Mouse (Mus musculus) retina, adult 2 months (tissue): ENCODE results near the gene Il22ra1.
"Not testable (repeated sequence)": the region's sequence is repeated elsewhere in the genome, so short reads cannot be mapped to it uniquely, and the experiment has no call there.

ENCODE experiments used
- DNase-seq: peaks from one replicate; pipeline ENCODE4 v3.0.0-alpha.2; 2012; ENCODE audit warnings: low read depth, low spot score

Gene Il22ra1

DNA sequence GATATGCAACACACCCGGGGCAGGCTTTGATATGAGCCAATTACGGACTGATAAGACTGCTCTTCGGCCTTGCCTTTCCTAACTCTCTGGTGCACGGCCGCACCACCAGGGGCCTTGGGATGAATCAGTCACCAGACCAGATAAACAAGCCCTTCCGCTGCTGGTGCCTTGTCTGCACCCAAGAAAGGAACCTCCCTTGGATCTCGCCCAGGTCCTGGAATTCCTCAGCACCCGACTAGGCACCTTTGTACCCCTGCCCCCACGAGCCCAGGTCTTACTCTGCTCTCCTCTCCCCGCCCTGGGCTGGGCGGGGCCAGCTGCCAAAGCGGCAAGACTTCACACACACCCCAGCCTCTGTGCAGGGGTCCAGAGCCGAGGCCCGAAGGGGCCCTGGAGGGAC, at the start of gene Il22ra1:
Il22ra1 (plus strand) TSS at position 356 of the 400 bp plus-strand sequence.
- no peak for DNase-seq

DNA sequence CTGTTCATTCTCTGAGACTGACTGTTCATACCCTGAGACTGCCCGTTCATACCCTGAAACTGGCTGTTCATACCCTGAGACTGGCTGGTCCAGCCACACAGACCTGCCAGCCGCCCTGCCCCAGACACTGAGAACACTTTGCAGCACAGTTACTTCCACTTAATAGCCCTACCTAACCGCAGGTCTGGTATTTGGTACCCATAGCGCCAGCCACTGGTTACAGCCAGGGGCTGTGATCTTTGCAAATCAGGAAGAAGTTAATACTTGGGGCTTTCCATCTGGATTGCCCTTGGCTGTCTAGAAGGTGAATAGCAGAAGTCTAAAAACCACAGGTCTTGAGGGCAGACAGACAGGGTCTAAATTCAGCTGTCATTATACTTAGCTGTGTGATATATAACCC, 48.7 kb upstream of the Il22ra1 start:
- DNase-seq = no peak

DNA sequence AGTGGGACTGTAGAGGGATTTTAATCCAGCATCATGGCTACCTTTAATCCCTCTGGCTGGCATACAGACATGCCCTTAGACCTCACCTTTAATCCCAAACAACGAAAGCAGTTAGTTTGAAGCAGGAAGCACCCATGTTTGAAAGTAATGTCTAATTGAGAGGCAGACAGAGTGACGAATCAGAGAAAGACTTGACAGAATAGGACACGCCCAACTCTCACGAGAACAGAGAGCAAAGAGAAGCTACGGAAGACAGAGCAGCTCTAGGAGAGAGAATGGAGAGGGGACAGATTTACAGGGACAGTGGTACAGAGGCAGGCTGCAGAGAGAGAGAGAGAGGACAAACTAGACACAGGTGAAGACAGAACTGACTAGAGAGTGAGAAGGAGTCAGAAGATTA, 46.2 kb upstream of the Il22ra1 start:
- DNase-seq = no peak

DNA sequence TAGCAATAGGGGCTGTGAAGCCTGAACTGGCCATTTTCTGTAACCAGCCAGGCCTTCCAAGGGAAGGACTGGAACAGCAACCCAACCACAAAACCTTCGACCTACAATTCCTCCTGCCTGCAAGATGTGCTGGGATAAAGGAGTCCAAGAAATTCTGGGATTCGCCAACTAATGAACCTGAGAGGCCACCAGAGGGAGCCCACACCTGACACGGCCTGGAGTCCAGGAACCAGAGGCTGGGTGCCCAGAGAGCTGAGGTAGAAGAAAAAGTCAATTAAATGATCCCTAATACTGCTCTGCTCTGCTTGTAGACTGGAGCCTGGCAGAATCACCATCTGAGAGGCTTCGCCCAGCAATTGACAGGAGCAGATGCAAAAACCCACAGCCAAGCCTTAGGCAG, 44.4 kb upstream of the Il22ra1 start:
- no peak for DNase-seq

GRCm38 (mm10) chr4:135684731-135685130, 43.2 kb upstream of the Il22ra1 start:
- DNase-seq = no peak

- no peak for DNase-seq
Observed at GRCm38 (mm10) chr4:135685906-135686567, 41.9 kb upstream of the Il22ra1 start, which contains the start of gene Ifnlr1. TSS of gene Ifnlr1 (plus strand) at chr4:135686287.

GRCm38 (mm10) chr4:135686568-135686953, 41.4 kb upstream of the Il22ra1 start:
- DNase-seq = no peak

DNA sequence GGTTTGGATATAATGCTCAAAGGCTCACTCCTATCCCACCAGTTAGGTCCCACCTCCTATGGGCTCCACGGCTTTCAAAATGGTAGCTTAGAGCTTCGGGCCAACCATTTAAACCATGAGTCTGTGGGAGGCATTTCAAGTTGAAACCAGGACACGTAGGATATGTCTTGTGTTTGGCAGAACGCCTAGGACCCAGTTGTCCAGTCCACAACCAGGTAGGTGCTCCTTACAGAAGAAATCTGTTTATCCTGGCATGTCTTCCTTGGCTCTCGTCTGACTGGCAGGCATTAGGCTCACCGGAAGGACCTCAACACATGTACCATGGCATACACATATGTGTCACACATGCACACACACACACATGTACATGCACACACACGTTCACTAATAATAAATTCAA, 38.2 kb upstream of the Il22ra1 start:
- no peak for DNase-seq

DNA sequence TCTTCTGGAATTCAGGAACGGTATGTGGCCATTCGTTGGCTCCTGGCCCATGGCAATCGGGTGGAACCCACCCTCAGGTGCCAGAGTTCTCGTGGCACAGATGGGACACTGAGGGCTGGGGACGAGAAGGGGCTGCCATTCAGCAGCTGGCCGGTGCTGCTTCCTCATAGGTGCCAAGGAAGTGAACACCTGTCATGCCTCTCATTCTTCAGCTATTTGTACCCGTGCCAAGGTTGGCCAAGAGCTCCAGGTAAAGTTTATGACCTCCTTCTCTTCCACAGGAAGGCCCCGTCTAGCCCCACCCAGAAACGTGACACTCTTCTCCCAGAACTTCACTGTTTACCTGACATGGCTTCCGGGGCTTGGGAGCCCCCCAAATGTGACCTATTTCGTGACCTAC, 37.7 kb upstream of the Il22ra1 start:
- no peak for DNase-seq

GRCm38 (mm10) chr4:135692916-135693315, 35.1 kb upstream of the Il22ra1 start:
- DNase-seq = no peak

DNA sequence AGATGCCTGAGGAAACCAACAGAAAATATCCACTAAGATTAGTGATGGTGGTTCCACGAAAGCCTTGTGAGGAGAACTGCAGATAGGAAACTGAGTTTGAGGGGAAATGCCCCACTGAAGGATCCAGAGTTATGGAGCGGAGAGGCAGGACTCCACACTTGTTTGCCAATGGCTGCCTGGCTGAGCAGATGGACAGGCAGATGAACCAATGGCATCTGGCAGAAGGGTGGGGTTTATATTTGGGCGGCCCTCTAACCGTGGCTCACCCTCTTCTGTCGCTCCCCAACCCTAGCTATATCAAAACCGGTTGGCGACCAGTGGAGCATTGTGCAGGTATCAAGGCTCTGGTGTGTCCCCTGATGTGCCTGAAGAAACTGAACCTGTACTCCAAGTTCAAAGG, 29.5 kb upstream of the Il22ra1 start:
- no peak for DNase-seq

DNA sequence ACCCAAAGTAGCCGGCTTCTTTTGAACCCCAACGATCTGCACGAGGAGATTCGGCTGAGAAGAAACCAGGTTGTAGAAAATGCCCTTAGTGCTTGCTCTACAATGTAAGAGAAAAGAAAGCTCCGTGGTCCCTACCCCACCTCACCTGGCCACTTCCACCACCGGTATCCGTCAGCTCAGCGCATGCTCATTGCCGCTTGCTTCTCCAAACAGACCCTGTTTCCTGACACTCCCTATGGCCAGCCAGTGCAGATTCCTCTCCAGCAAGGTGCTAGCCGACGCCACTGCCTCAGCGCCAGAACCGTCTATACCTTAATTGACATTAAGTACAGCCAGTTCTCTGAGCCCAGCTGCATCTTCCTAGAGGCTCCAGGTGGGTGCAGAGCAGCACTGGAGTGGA, 24.5 kb upstream of the Il22ra1 start:
- DNase-seq = no peak

DNA sequence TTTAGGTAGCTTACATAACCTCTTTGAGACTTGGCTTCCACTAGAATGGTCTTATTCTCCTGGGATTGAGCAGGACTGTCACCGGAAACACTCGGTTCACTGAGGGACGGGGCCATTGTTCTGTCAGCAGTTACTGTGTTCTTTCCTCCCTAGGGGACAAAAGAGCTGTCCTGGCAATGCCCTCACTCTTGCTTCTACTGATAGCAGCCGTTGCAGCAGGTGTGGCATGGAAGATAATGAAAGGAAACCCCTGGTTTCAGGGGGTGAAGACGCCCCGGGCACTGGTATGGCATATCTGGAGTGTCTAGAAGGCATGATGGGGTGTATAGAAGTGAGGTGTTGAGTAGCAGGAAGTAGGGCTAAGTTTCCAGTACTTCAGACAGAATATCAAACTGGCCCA, 24.0 kb upstream of the Il22ra1 start:
- no peak for DNase-seq

GRCm38 (mm10) chr4:135706045-135706444, 21.9 kb upstream of the Il22ra1 start:
- no peak for DNase-seq

- peak; percentile 45 for DNase-seq
Observed at GRCm38 (mm10) chr4:135709072-135709564, 18.9 kb upstream of the Il22ra1 start.

DNA sequence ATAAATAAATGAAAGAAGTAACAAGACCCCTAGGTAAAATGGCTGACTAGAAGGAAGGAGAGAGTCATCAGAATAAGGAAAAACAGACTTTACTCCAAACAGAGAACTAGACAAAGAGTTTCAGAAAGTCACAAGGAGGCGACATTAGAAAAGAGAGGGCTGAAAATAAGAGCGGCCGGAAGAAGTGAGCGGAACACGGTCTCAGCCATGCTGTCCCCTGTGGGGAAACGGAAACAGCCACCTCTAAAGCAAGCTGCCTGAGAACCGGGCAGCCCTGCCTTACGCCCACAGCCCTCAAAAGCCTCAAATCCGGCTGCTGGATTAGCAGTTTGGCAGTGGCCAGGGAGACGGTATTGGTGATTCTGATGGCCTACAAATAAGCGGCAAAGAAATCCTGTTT, 18.4 kb upstream of the Il22ra1 start:
- DNase-seq = no peak

DNA sequence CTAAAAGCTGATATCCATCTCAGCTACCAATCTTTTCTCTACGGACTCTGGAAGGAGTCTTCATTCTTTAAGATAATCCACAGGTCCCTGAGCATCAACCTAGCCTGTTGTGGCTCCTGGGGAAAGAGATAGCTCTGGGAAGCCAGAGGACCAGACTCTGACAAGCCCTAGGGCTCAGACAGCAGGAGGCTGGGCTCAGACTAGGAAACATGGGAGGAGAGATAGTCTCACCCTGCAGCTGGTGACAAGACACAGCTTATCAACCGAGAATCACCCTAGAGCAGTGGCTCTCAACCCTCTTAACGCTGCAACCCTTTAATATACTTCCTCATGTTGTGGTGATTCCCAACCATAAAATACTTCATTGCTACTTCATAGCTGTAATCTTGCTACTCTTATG, 17.6 kb upstream of the Il22ra1 start:
- no peak for DNase-seq

DNA sequence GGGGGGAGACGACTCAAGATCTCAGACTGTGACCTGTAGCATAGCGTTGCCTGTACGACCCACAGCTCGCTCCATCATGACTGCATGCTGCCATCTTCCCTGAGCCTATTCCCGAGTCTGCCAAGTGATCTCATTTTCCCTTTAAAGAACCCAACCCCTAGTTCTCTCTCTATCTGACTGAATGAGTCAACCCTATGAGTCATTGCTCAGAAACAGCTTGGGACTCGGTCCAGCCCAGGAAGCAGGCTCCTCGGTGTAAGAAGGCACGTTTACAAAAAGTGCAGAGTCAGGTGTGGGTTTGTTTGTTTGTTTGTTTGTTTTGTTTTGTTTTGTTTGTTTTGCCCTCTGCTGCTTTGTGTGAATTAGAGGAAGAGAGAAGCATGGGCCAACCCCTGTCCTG, 13.2 kb upstream of the Il22ra1 start:
- DNase-seq = no peak

DNA sequence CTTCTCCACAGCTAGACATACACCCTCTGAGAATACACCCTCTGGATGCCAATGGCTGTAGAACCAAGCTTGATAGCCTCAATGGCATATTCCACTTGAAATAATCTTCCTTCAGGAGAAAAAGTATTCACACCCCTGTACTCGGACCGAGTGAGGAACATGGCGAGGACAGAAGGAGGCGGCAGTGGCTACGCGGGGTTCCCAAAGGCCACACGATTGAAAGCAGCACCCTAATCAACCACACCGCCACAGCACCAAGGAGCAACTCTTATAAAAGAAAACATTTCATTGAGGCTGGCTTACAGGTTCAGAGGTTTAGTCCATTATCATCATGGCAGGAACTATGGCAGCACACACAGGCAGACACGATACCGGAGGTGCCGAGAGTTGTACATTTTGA, 11.5 kb upstream of the Il22ra1 start:
- DNase-seq = not testable (repeated sequence)

DNA sequence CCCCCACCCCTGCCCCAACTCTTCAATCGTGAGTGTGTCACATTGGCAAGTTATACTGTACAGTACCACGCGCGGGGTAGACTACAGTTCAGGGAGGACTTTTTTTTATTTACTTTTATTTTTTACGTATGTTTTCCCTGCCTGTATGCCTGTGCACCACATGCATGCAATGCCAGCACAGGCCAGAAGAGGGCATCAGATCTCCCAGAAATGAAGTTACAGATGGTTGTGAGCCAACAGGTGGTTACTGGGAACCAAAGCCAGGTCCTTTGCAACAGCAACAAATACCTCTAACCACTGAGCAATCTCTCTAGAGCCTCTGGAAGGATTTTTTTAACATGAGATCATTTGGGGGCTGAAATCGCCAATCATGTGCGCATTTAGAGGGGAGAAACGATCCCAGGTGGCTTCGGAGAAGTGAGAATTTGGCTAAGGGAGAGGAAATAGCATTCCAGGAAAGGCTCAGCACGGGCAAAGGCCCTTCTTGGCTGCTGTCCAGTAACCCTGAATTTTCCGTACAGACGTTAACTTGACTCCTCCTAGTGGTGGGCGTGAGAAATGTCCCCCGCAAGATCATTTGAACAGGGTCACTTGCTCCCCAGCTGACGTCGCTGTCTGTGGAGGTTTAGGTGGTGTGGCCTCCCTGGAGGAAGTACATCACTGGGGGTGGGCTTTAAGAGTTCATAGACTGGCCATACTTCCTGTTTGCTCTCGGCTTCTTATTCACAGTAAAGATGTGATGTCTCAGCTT, 5.3 kb upstream of the Il22ra1 start:
- DNase-seq = no peak

GRCm38 (mm10) chr4:135726416-135726815, 1.6 kb upstream of the Il22ra1 start:
- no peak for DNase-seq

DNA sequence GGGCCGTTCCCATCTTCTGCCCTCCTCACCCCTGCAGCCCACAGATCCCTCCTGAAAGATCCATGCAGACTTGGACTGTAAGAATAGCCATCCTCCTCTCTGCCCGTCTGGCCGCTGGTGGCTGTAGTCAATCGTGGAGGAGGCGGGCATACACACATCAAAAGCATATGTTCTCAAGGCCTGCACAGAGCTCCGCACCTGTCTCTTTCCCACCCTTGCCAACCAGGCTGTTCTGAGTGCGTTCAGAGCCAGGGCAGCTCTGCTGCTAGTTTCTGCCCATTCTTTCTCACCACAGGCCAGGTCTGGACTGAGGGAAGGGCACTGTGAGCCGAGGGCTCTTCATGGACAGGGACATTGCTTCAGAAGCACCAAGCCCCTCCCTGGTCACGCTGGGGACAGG, 2.2 kb downstream of the Il22ra1 start:
- DNase-seq = no peak

DNA sequence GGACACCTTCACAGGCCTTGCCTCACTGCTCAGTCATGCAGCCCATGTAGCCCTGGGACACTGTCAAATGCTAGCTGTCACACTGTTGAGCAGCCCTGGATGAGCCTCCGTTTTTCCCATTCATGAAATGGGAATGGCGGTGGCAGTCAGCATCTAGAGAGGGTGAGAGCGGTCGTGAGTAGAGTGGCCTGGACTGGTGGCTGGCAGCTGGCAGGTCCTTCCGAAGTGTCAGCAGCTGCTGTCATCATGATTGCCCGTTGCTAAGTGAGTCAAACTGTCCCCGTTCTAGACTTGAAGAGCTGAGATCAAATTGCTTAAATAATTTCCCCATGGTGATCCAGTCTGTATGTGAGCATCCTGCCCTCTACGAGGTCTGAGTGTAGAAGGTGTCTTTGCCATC, 3.0 kb downstream of the Il22ra1 start:
- no peak for DNase-seq
